Mouse (Mus musculus): Measurements from ENCODE around the gene Olfr1132.
"Not testable (repeated sequence)": the region's sequence is repeated elsewhere in the genome, so short reads cannot be mapped to it uniquely, and the experiment has no call there.

Gene Olfr1132

DNA sequence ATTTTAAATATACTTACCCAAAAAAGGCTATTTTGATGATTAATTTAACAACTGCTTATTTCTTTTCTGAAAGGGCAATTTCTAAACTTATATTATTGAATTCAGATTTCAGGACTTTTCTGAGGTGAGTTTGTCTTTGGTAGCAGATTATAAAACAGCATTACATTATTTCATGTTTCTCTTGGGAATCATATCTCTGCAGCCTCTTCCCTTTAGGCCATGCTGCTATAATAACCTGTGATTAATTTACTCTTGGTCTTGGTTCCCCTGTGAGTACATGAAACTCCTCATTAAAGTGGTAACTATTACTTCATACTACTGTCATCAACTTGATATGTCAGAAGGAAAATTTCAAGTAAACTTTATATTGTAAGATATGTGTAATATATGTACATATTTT lies at the start of gene Olfr1132:
TSS of gene Olfr1132 (minus strand) at position 101 of the 400 bp plus-strand sequence.
- ATAC-seq (ENCODE audit: insufficient number of reproducible peaks, low FRiP score, low TSS enrichment): no peak

DNA sequence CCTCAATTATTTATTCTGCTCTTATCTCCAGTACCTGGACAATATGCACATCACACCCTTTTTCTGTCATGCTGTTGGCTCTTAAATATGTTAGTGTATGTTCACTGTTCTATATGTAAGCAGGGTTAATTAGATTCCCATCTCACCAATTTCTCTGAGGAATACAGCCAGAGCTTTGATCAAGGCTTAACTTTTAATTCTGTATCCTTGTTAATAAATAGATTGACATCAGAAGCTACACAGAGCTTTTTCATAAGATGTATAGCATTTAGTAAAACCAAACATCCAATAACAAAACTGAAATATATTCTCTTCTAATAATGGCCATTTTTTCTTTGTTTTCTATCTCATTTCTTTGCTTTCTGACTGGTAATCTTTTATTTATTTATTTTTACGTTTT lies 36.2 kb upstream of the Olfr1132 start, which contains the start of gene Olfr1135:
TSS of gene Olfr1135 (minus strand) at position 101 of the 400 bp plus-strand sequence.
- ATAC-seq (ENCODE audit: insufficient number of reproducible peaks, low FRiP score, low TSS enrichment): no peak

DNA sequence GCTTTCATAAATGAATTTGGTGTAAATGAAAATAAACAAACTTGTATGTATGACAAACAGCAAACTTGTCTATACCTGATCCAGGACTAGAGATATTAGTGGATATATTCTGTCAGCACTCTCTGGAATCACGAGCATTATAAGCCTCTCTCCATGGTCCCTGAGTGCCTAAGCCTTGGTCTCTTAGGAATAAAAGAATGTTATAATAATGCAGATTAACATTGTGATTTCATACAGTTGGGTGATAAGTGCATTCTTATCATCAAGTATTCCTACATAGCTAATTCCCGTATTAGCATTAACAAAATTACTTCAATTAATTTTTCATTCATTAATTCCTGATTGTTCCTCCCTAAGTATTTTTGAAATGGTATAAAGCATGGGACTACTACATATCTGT lies 21.0 kb upstream of the Olfr1132 start, which contains the start of gene Olfr1134:
TSS of gene Olfr1134 (minus strand) at position 101 of the 400 bp plus-strand sequence.
- ATAC-seq (ENCODE audit: insufficient number of reproducible peaks, low FRiP score, low TSS enrichment): no peak

DNA sequence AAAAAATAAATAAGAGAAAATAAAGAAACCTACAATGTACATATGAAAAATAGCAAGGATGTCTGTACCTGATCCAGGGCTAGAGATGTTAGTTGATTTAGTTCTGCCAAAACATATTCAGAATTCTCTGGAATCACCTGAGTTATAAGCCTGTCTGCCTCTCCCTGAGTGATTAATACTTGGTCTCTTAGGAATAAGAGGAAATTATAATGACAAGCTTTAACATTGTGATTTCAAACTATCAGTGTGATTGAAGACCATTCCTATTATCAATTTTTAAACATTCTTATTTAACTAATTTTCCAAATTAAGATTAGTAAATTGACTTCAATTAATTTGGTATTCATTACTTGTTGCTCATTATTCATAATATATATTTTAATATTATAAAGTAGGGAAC lies 9.9 kb upstream of the Olfr1132 start, which contains the start of gene Olfr1133:
TSS of gene Olfr1133 (minus strand) at position 101 of the 400 bp plus-strand sequence.
- ATAC-seq (ENCODE audit: insufficient number of reproducible peaks, low FRiP score, low TSS enrichment): no peak

DNA sequence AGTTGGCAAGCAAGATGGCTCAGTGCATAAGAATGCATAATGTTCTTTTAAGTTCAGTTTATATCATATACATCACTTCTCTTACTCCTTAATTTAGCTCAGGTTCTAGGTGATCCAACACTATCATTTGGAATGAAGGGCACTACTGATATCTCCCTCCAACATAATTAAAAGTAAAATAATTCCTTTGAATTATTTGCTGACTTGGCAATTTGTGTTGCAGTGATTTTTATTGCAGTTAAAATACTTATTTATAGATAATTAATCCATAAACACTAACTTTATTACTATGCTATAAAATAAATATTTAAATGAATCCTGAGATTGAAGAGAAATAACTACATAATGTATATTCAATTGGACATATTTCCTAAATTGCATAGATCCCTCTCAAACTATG lies 5.1 kb upstream of the Olfr1132 start:
- no peak for ATAC-seq (ENCODE audit: insufficient number of reproducible peaks, low FRiP score, low TSS enrichment)

DNA sequence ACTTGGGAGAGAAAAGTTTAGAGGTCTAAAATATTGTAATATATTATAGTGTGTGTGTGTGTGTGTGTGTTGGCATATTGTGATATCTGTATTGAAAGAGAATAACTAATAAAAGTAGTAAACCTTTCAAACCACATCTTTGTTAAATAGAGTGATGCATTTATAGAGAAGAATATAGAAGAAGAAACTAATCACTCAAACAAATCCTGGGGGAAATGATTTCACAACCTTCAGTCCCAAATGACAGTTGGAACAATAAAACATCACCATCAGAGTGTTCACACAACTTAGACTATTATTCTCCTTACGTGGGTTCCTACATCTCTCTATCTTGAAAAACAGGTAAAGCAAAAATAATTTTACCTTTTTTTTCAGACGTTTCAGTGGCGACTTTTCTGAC lies 10.5 kb downstream of the Olfr1132 start, which contains the start of gene Olfr1131:
TSS of gene Olfr1131 (plus strand) at position 301 of the 400 bp plus-strand sequence.
- ATAC-seq (ENCODE audit: insufficient number of reproducible peaks, low FRiP score, low TSS enrichment): no peak

DNA sequence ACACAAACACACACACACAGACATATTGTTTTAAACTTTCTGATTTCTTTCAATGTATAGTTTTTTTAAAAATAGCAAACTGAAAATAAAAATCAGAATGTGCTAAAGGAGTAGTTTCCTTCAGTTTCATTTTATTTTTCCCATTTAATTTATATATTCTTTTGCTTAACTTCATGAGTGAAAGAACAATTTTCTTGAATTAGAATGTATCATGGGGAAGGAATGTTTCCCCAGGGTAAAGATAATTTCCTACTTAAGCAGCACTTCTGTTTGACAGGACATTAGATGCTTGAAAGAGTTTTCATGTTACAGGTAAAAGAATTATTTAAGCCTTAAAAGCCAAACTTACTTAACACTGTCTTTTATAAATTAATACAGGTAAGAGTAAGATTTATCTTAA lies 31.4 kb downstream of the Olfr1132 start, which contains the start of gene Olfr1130:
TSS of gene Olfr1130 (plus strand) at position 301 of the 400 bp plus-strand sequence.
- not testable (repeated sequence) for ATAC-seq (ENCODE audit: insufficient number of reproducible peaks, low FRiP score, low TSS enrichment)

Data from cerebellum, adult (tissue).